Comparison of ENCODE assay signal across 8 mouse cellular contexts in the genomic region with DNA sequence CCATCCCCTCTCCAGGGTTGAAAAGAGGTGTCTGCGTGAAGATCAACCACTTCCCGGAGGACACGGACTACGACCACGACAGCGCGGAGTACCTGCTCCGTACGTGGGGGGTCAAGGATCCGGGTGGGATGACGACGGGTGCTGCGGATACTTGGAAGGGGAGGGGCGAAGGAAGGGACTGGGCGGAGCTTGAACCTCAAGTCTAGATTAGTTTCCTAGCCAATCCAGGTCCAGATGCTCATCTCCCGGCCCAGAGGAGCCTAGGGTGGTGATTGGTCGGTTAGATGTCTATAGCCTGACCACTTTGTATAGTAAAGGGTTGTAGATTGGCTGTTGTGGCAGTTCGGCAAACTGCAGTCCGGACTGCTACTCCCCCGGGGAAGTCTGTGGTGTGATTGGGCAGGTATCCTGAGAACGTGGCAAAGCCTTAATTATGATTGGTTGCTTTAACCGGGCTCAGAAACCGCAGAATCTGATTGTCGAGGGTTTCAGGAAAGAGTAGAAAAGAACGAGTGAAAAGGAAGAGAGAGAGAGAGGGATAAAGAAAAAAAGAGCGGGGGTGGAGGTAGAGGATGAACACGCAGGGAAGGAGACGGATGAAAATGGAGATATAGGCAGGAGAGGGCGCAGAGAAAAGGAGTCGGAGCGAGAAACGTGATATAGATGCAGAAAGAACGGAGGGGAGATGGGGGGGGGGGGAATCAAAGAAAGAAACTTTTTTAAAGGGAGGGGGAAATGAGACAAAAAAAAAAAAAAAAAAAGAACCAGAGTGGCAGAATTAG. TPM values are rescaled to one million over a fixed set of nuclear protein-coding genes. Genes with fewer than 3 reads are reported as not detected.
A peak's percentile ranks its signal among the peaks of the same experiment; 100 is the strongest.
DNase-seq lines count a peak whose midpoint lies in the region; ATAC-seq and TF ChIP-seq lines count a peak whose summit lies in the region.

No protein-coding gene starts in this region.

- peak; percentile 90 for ATAC-seq in hindbrain, embryonic 13.5 days (ENCODE audit: low FRiP score)
- ATAC-seq in limb, embryonic 15.5 days (ENCODE audit: insufficient number of reproducible peaks, low FRiP score, low TSS enrichment, low read depth), result peak; percentile 68

- peak overlapping the region; percentile 84 for H3K4me2 ChIP-seq in hindbrain, embryonic 13.5 days
- peak overlapping the region; percentile 58 for H3K4me2 ChIP-seq in limb, embryonic 15.5 days

- H3K27me3 ChIP-seq in hindbrain, embryonic 13.5 days, result peaks cover 53% of the 10 kb centered on the region
- H3K27me3 ChIP-seq in limb, embryonic 15.5 days, result peaks cover 56% of the 10 kb centered on the region
- peaks cover 12% of the 10 kb centered on the region for H3K27me3 ChIP-seq in thymus, adult 2 months (ENCODE audit: control insufficient read depth, insufficient read depth, low read length)

- no peaks in the 10 kb centered on the region for H3K36me3 ChIP-seq in hindbrain, embryonic 13.5 days
- no peaks in the 10 kb centered on the region for H3K36me3 ChIP-seq in limb, embryonic 15.5 days
- H3K36me3 ChIP-seq in thymus, adult 2 months (ENCODE audit: control insufficient read depth, insufficient read depth, low read length), result no peaks in the 10 kb centered on the region

- DNase-seq in heart, adult 11 months, result peak; percentile 89
- no peak for DNase-seq in heart, adult 8-10 months (ENCODE audit: low spot score)
- DNase-seq in Muller cell, postnatal 12 days (ENCODE audit: inconsistent ontology term), result peak; percentile 86
- DNase-seq in embryo, embryonic 10 days (ENCODE audit: low spot score), result peak; percentile 88
- DNase-seq in neural tube, embryonic 10.5 days (ENCODE audit: extremely low spot score, low spot score), result peak; percentile 75
- DNase-seq in thymus, adult 2 months, result no peak

- H3K4me1 ChIP-seq in hindbrain, embryonic 13.5 days (replicated peaks), result peaks cover 29% of the 10 kb centered on the region
- peaks cover 25% of the 10 kb centered on the region for H3K4me1 ChIP-seq in limb, embryonic 15.5 days
- H3K4me1 ChIP-seq in thymus, adult 2 months (replicated peaks; ENCODE audit: control insufficient read depth, insufficient read depth, low read length), result no peaks in the 10 kb centered on the region; the same call in 1 of the 2 replicates

- no peak overlapping the region for H3K27ac ChIP-seq in hindbrain, embryonic 13.5 days
- H3K27ac ChIP-seq in limb, embryonic 15.5 days, result no peak overlapping the region
- H3K27ac ChIP-seq in thymus, adult 2 months (ENCODE audit: control insufficient read depth, insufficient read depth, low read length), result no peak overlapping the region

- H3K4me3 ChIP-seq in hindbrain, embryonic 13.5 days, result peak overlapping the region; percentile 42
- peak overlapping the region; percentile 41 for H3K4me3 ChIP-seq in limb, embryonic 15.5 days
- no peak overlapping the region for H3K4me3 ChIP-seq in thymus, adult 2 months (ENCODE audit: control insufficient read depth, insufficient read depth, low read length)

- TF ChIP-seq POLR2A in thymus, adult 2 months (IDR thresholded peaks at IDR 0.05; ENCODE audit: control insufficient read depth, extremely low read depth, insufficient read depth, low read length, poor library complexity), result no peak

- WGBS in hindbrain, embryonic 13.5 days, result under 1% methylated on average over 33 of the region's 33 CpGs
- WGBS in limb, embryonic 15.5 days, result under 1% methylated on average over 33 of the region's 33 CpGs
- 2% methylated on average over 33 of the region's 33 CpGs for WGBS in thymus, adult 2 months

- no peak for TF ChIP-seq CTCF in thymus, adult 2 months (IDR thresholded peaks at IDR 0.05; ENCODE audit: borderline replicate concordance, control insufficient read depth, extremely low read depth, insufficient read depth, low read length, poor library complexity)

- H3K9ac ChIP-seq in hindbrain, embryonic 13.5 days, result peak overlapping the region; percentile 64
- H3K9ac ChIP-seq in limb, embryonic 15.5 days, result 0 out of 2 replicates have a peak overlapping the region, but pooled peaks have one; percentile 10

- H3K9me3 ChIP-seq in hindbrain, embryonic 13.5 days, result no peaks in the 10 kb centered on the region
- no peaks in the 10 kb centered on the region for H3K9me3 ChIP-seq in limb, embryonic 15.5 days

RNA-seq across cellular contexts. Expression of a gene that starts 12.6 kb away (rescaled TPM):
- 1 to 10 TPM; 2.0 to 4.4 (median 2.5) TPM for total RNA-seq in heart, adult 8-10 months (2022)
- polyA plus RNA-seq in hindbrain, embryonic 13.5 days (2015; fragmentation: Nextera tagmentation; extraction: Ambion mirVana), result 0.13 and 0.16 TPM in 2 replicates
- 6.7 and 15.4 TPM in 2 replicates for polyA plus RNA-seq in limb, embryonic 15.5 days (2015; fragmentation: Nextera tagmentation; extraction: Ambion mirVana)
- polyA plus RNA-seq in thymus, adult 2 months (2012; rRNA removed), result 0.11 and 0.40 TPM in 2 replicates

RNA-seq across cellular contexts. Expression of a gene that starts 20.9 kb away (rescaled TPM):
- total RNA-seq in heart, adult 8-10 months (2022), result not detected
- 12.4 and 12.9 TPM in 2 replicates for polyA plus RNA-seq in hindbrain, embryonic 13.5 days (2015; fragmentation: Nextera tagmentation; extraction: Ambion mirVana)
- 2.4 and 2.6 TPM in 2 replicates for polyA plus RNA-seq in limb, embryonic 15.5 days (2015; fragmentation: Nextera tagmentation; extraction: Ambion mirVana)
- 0.82 and 0.88 TPM in 2 replicates for polyA plus RNA-seq in thymus, adult 2 months (2012; rRNA removed)

Comparison
In these comparisons a context has a peak if more than half of its experiments do, and no peak if none do; other contexts are left out.
1. DNase-seq: peak in heart, adult 11 months (single experiment), Muller cell, postnatal 12 days (single experiment), embryo, embryonic 10 days (single experiment) and neural tube, embryonic 10.5 days (single experiment); none in heart, adult 8-10 months (single experiment) and thymus, adult 2 months (single experiment).